Mouse (Mus musculus): ENCODE results near the gene Trpm2.

DNA sequence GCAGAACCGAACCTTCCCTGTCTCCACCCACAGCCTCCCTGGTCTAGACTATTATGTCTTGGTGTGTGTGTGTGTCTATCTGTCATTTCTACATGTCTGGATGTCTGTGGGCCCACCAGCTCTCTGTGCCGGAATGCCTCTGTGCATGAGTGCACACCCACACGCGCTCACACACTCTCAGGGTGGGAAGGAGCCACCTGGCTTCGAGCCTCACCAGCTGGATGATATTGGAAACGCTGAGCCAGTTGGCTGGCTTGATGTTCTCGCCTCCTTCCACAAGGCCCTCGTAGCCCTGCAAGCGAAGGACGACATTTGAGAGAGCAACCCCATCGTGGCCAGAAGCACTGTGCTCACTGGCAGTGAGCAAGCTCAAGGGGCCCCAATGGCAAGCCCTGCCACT lies 31.4 kb upstream of the Trpm2 start:
- TF ChIP-seq CTCF (IDR thresholded peaks at IDR 0.05; ENCODE audit: extremely low read depth, insufficient read depth, insufficient read length, insufficient replicate concordance) = no peak
- no peak for TF ChIP-seq POLR2A (IDR thresholded peaks at IDR 0.05; ENCODE audit: low read depth, low read length)

All from spleen, adult 2 months (tissue).